Mouse (Mus musculus): Measurements from ENCODE around the gene Supt5. TPM values are rescaled to one million over a fixed set of nuclear protein-coding genes. Genes with fewer than 3 reads are reported as not detected.
"Not testable (repeated sequence)": the region's sequence is repeated elsewhere in the genome, so short reads cannot be mapped to it uniquely, and the experiment has no call there.

The Supt5 gene
- 10 to 100 TPM; 52.8 to 52.9 TPM for total RNA-seq (2021)

GRCm38 (mm10) chr7:28338108-28338998, at the start of gene Supt5:
Gene Supt5 (minus strand): TSS chr7:28338746.
- intact Hi-C loops (cut with DNase I) = no loop called here
- DNase-seq (ENCODE audit: low spot score) = peak; percentile 96

- DNase-seq (ENCODE audit: low spot score); intact Hi-C loops (cut with DNase I): not testable (repeated sequence)
Observed at GRCm38 (mm10) chr7:28387384-28387783, 48.8 kb upstream of the Supt5 start.

- intact Hi-C loops (cut with DNase I) = loop anchor here (1.0 kb wide), 1 partner anchor 14 kb away; no protein-coding TSS in a partner anchor
- not testable (repeated sequence) for DNase-seq (ENCODE audit: low spot score)
Observed at GRCm38 (mm10) chr7:28386877-28387276, 48.3 kb upstream of the Supt5 start.

GRCm38 (mm10) chr7:28386462-28386861, 47.9 kb upstream of the Supt5 start:
- intact Hi-C loops (cut with DNase I) = loop anchor here (1.0 kb wide), 1 partner anchor 13 kb away; no protein-coding TSS in a partner anchor
- peak; percentile 64 for DNase-seq (ENCODE audit: low spot score)

GRCm38 (mm10) chr7:28386007-28386406, 47.5 kb upstream of the Supt5 start:
- DNase-seq (ENCODE audit: low spot score) = no peak
- intact Hi-C loops (cut with DNase I) = loop anchor here (1.0 kb wide), 1 partner anchor 13 kb away; no protein-coding TSS in a partner anchor

GRCm38 (mm10) chr7:28385196-28385595, 46.6 kb upstream of the Supt5 start:
- intact Hi-C loops (cut with DNase I) = no loop called here
- DNase-seq (ENCODE audit: low spot score) = no peak

GRCm38 (mm10) chr7:28384162-28384561, 45.6 kb upstream of the Supt5 start:
- intact Hi-C loops (cut with DNase I) = no loop called here
- DNase-seq (ENCODE audit: low spot score) = no peak

GRCm38 (mm10) chr7:28383606-28384005, 45.1 kb upstream of the Supt5 start:
- no peak for DNase-seq (ENCODE audit: low spot score)
- intact Hi-C loops (cut with DNase I) = no loop called here

GRCm38 (mm10) chr7:28382981-28383396, 44.4 kb upstream of the Supt5 start:
- intact Hi-C loops (cut with DNase I) = no loop called here
- DNase-seq (ENCODE audit: low spot score) = no peak

- no peak for DNase-seq (ENCODE audit: low spot score)
- intact Hi-C loops (cut with DNase I) = no loop called here
Observed at GRCm38 (mm10) chr7:28382347-28382951, 43.9 kb upstream of the Supt5 start.

- DNase-seq (ENCODE audit: low spot score) = peak; percentile 90
- intact Hi-C loops (cut with DNase I) = no loop called here
Observed at GRCm38 (mm10) chr7:28381938-28382337, 43.4 kb upstream of the Supt5 start.

- DNase-seq (ENCODE audit: low spot score) = peak; percentile 88
- intact Hi-C loops (cut with DNase I) = no loop called here
Observed at GRCm38 (mm10) chr7:28381017-28381790, 42.7 kb upstream of the Supt5 start.

- no peak for DNase-seq (ENCODE audit: low spot score)
- intact Hi-C loops (cut with DNase I) = no loop called here
Observed at GRCm38 (mm10) chr7:28380237-28381016, 41.9 kb upstream of the Supt5 start, which contains the start of gene Zfp36. Gene Zfp36 (minus strand): TSS chr7:28380253.

GRCm38 (mm10) chr7:28378769-28379651, 40.5 kb upstream of the Supt5 start:
- DNase-seq (ENCODE audit: low spot score) = peak; percentile 93
- intact Hi-C loops (cut with DNase I) = no loop called here

GRCm38 (mm10) chr7:28378066-28378690, 39.6 kb upstream of the Supt5 start:
- intact Hi-C loops (cut with DNase I) = no loop called here
- DNase-seq (ENCODE audit: low spot score) = peak; percentile 64

- no peak for DNase-seq (ENCODE audit: low spot score)
- intact Hi-C loops (cut with DNase I) = no loop called here
Observed at GRCm38 (mm10) chr7:28377190-28378065, 38.9 kb upstream of the Supt5 start.

Measured in heart, postnatal 25 days (tissue).